Mouse (Mus musculus): ENCODE results near the gene Zfp655.

DNA sequence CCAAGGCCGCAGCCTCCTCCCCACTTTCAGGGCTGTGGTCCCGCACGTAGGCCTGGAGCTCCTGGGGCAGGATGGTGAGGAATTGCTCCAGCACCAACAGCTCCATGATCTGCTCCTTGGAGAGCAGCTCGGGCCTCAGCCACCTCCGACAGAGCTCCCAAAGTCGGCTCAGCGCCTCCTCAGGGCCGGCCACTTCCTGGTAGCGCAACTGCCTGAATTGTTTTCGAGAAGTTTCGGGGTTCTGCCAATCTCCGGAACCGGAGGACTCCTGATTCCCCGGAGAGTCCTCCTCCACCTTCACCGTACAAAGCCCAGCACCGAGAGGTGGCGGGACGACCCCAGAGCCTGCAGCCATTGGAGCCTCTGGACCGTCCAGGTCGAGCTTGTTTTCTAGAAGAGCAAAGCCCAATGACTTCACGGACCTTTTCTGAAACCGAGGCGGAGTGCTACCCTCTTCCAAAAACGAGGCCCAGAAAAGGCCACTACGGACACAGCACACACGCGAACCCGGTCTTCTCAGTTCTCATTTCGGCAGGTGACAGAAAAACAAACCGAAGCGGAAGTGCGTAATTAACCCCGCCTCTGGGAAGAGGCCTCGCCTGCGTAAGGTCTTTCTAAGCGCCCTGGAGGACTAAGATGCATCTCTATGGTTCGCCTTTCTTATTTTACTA lies 30.1 kb upstream of the Zfp655 start, which contains the start of gene Zkscan14:
- no peak for TF ChIP-seq CTCF (IDR thresholded peaks at IDR 0.05; ENCODE audit: borderline replicate concordance, extremely low read depth, insufficient read depth, insufficient read length)
- peak; percentile 12; the same call in 1 of the 2 replicates for TF ChIP-seq POLR2A (IDR thresholded peaks at IDR 0.05; ENCODE audit: borderline replicate concordance, extremely low read depth, insufficient read depth, insufficient read length, poor library complexity, severe bottlenecking)

All from brain, embryonic 14.5 days (tissue).